Mouse (Mus musculus) left cerebral cortex, adult 8-10 months (tissue): ENCODE measurements around the gene Tspyl3. TPM values are rescaled to one million over a fixed set of nuclear protein-coding genes. Genes with fewer than 3 reads are reported as not detected.

Experiments used
- DNase-seq, 2 experiments: peaks; one replicate each; pipeline ENCODE4 v3.0.0; 2022; ENCODE audit warnings: low spot score in 2 of 2
- total RNA-seq, 4 experiments: library from RNA; stranded (reverse); gene quantifications; 2 replicates each; pipeline ENCODE4 v1.2.4; 2022

Gene Tspyl3
- total RNA-seq, 4 experiments from 2014 or later, result 26.5 to 30.0 (median 27.9) TPM

DNA sequence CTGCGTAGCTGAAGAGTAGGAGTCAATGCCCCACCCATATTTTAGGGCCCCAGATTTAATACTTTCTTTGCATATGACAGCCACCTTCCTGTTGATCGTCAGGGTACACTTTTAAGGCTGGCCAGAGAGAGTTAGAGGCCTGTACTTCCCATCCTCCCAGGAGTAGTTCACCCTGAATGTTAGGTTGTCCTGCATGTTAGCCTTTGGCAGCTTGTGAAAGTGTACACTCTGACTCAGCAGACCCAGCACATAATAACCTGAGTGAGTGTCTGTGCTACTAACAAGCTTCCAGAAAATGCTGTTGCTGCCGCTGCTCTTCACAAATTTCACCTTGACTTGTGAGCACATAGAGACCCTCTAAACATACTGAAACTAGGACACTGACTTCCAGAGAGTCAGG lies 48.1 kb downstream of the Tspyl3 start:
- DNase-seq, result no peak

DNA sequence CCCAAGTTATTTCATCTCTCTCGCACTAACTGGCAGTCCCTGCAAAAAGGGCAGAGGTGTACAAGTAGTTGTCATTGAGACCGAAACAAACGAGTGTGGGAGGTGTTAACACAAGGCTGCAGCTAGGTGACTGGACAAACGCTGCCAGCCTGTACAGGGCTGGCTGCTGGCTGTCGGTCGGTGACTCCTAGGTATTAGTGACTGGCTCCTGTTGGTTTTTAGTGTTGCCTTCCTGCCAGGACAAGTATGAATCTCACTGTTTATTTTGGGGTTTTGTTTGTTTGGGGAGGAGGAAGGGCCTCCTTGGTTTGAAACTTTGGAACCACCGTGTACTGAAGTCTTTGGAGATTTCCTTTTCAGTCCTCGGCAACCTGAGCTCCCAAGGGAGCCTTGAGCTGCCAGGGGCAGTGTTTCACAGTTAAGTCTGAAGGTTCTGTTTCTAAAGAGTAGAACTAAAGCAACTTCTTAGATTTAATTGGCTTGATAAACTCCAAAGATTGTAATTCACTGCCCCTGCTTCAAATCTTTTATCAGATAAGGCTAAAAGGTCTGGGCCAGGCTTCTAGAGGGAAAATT lies 49.2 kb downstream of the Tspyl3 start:
- no peak for DNase-seq

Other genes with a start within 250 kb of the Tspyl3 start
- gene Pdrg1, start 210.0 kb downstream of the Tspyl3 start, total RNA-seq, result 10 to 100 TPM; 53.3 to 59.2 (median 57.1) TPM
- gene Xkr7, start 193.6 kb downstream of the Tspyl3 start, total RNA-seq, result 1 to 10 TPM; 5.0 to 6.7 (median 5.9) TPM
- gene Ccm2l, start 159.5 kb downstream of the Tspyl3 start, total RNA-seq, result 1 to 10 TPM; 4.3 to 4.6 (median 4.4) TPM
- gene Hck, start 117.0 kb downstream of the Tspyl3 start, total RNA-seq, result 1 to 10 TPM; 1.7 to 4.2 (median 2.7) TPM
- gene Tm9sf4, start 64.1 kb downstream of the Tspyl3 start, total RNA-seq, result 100 to 1,000 TPM; 106 to 122 (median 113) TPM
- gene Plagl2, start 16.0 kb upstream of the Tspyl3 start, total RNA-seq, result 1 to 10 TPM; 5.8 to 6.8 (median 6.1) TPM
- 10 to 100 TPM; 16.2 to 17.9 (median 17.3) TPM for gene Pofut1, start 16.1 kb upstream of the Tspyl3 start, total RNA-seq
- gene Kif3b, start 66.0 kb upstream of the Tspyl3 start, total RNA-seq, result 10 to 100 TPM; 49.9 to 53.8 (median 52.3) TPM
- gene Asxl1, start 120.4 kb upstream of the Tspyl3 start, total RNA-seq, result 10 to 100 TPM; 34.5 to 37.7 (median 35.5) TPM